Mouse (Mus musculus) CH12.LX (cell line): ENCODE results near the gene Avp.

Experiments
- BHLHE40 ChIP-seq: IDR thresholded peaks from 2 replicates; pipeline ENCODE4 v1.6.1; 2011; ENCODE audit warnings: mild to moderate bottlenecking, low read depth, low read length, improper control_type of control experiment
- CTCF ChIP-seq, 2 experiments: IDR thresholded peaks in 1 of 2; conservative IDR thresholded peaks in 1 of 2; 2 replicates each; pipeline ENCODE4 v1.5.1; 2011 to 2012; ENCODE audit warnings: low read depth in 2 of 2, low read length in 2 of 2, improper control_type of control experiment in 1 of 2, inconsistent platforms in 1 of 2, mild to moderate bottlenecking in 1 of 2, moderate library complexity in 1 of 2
- EP300 ChIP-seq: IDR thresholded peaks from 2 replicates; pipeline ENCODE4 v1.6.1; 2011; ENCODE audit warnings: low read length, improper control_type of control experiment
- IRF4 ChIP-seq: IDR thresholded peaks from 2 replicates; pipeline ENCODE4 v1.6.1; 2014; ENCODE audit warnings: low read depth, mild to moderate bottlenecking, inconsistent platforms, low read length, improper control_type of control experiment
- MAFK ChIP-seq: IDR thresholded peaks from 2 replicates; pipeline ENCODE4 v1.6.1; 2011; ENCODE audit warnings: low read length, improper control_type of control experiment; ENCODE audit not compliant: insufficient replicate concordance
- MEF2A ChIP-seq: IDR thresholded peaks from 2 replicates; pipeline ENCODE4 v1.6.1; 2014; ENCODE audit warnings: low read depth, mild to moderate bottlenecking, inconsistent platforms, low read length, improper control_type of control experiment, borderline replicate concordance
- NRF1 ChIP-seq: IDR thresholded peaks from 2 replicates; pipeline ENCODE4 v1.6.1; 2014; ENCODE audit warnings: low read depth, mild to moderate bottlenecking, inconsistent platforms, low read length, improper control_type of control experiment, moderate library complexity
- POLR2A ChIP-seq: IDR thresholded peaks from 2 replicates; pipeline ENCODE4 v1.6.1; 2011; ENCODE audit warnings: low read depth, mild to moderate bottlenecking, improper control_type of control experiment, low read length
- SIN3A ChIP-seq: IDR thresholded peaks from 2 replicates; pipeline ENCODE4 v1.6.1; 2012; ENCODE audit warnings: low read length, improper control_type of control experiment, inconsistent platforms
- SMC3 ChIP-seq: IDR thresholded peaks from 2 replicates; pipeline ENCODE4 v1.6.1; 2011; ENCODE audit warnings: low read depth, low read length, improper control_type of control experiment
- USF1 ChIP-seq: IDR thresholded peaks from 2 replicates; pipeline ENCODE4 v1.6.1; 2014; ENCODE audit warnings: low read depth, mild to moderate bottlenecking, inconsistent platforms, low read length, improper control_type of control experiment
- USF2 ChIP-seq: conservative IDR thresholded peaks from 2 replicates; pipeline ENCODE4 v1.6.1; 2011; ENCODE audit warnings: low read depth, low read length, improper control_type of control experiment

GRCm38 (mm10) chr2:130578148-130578547 lies 4.2 kb downstream of the Avp start:
- TF ChIP-seq CTCF (conservative IDR thresholded peaks at IDR 0.05 in 1 of 2, IDR thresholded peaks at IDR 0.05 in 1 of 2; ENCODE audit: low read depth in 2 of 2, low read length in 2 of 2) (peak in 1 of 2 experiments; percentile 64; a peak in 2 of 4 replicates), SIN3A (no peak), SMC3 (peak; percentile 53), BHLHE40 (no peak), POLR2A (no peak), EP300 (no peak), USF2 (no peak), USF1 (no peak), MEF2A (no peak), NRF1 (no peak), IRF4 (no peak), MAFK (no peak)
